Mouse (Mus musculus) embryo, embryonic 9.5 days (tissue): Measurements from ENCODE around the gene Tmem54.
A peak's percentile ranks its signal among the peaks of the same experiment; 100 is the strongest.

ENCODE experiments used
- DNase-seq: peaks from one replicate; pipeline ENCODE4 v3.0.0-alpha.2; 2017; ENCODE audit errors: extremely low spot score

Gene Tmem54

DNA sequence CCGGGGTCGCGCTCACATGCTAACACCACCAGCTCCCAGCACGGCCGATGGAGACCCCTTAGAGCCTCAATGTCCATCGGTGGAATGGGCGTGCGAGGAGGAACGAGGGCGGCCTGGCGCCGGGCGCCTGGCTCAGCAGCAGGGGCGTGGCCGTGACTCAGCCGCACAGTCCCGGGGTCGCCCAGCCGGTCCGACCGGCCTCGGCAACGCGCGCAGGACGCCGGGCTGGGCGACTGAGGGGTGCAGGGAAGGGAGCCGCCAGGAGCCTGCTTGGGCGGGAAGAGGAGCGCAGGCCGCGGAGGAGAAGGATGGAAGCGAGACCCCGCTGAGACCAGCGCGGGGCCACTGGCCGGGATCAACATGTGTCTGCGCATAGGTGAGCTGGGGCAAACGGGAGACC, at the start of gene Tmem54:
Gene Tmem54 (plus strand): TSS at position 193 of the 400 bp plus-strand sequence.
- DNase-seq, result peak; percentile 28

DNA sequence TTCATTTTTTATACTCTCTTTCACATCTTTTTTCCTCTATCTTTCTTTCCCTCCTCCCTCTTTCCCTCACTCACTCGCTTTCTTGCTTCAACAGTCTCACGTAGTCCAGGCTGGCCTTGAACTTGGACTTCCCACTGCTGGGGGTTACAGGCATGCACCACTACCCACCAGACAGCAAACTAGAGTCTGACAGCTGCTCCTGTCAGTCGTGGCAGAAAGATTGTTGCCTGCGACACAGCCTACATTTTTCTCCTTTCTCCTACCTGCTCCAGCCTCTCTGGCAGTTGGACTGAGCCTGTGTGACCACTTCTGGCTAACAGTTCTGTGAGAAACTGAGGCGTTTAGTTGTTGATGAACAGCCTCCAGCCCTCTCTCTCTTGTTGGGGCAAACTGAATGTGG, 49.8 kb upstream of the Tmem54 start:
- no peak for DNase-seq

DNA sequence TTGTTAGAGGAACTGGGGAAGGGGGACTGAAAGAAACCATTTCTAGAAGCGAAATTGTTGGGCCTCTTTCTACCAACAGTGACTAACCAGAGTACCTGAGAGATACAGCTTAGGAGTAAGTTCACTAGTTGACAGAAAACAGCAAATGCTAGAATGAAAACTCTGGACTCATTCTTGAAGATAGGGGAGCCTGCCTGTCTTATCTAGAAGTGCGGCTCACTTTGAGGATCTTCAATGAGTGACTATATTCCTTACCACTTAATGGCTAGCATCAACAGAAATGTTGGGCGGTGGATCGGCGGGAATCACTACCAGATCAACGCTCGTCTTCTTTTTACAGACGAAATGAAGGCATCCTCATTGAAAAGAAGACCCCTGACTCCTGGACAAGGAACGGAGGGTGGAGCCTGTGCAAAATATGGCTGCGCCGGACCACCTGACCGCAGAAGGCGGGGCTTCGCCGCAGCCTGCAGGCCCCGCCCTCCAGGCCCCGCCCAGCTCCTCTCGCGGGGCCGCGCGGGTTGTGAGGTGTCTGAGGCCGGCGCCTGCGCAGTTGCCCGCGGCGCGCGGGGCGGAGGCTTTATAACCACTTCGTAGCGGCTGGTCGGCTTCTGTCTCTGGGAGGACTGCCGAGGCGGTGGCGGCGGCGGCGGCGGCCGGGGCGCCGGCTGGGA, 47.7 kb upstream of the Tmem54 start:
- peak; percentile 97 for DNase-seq

DNA sequence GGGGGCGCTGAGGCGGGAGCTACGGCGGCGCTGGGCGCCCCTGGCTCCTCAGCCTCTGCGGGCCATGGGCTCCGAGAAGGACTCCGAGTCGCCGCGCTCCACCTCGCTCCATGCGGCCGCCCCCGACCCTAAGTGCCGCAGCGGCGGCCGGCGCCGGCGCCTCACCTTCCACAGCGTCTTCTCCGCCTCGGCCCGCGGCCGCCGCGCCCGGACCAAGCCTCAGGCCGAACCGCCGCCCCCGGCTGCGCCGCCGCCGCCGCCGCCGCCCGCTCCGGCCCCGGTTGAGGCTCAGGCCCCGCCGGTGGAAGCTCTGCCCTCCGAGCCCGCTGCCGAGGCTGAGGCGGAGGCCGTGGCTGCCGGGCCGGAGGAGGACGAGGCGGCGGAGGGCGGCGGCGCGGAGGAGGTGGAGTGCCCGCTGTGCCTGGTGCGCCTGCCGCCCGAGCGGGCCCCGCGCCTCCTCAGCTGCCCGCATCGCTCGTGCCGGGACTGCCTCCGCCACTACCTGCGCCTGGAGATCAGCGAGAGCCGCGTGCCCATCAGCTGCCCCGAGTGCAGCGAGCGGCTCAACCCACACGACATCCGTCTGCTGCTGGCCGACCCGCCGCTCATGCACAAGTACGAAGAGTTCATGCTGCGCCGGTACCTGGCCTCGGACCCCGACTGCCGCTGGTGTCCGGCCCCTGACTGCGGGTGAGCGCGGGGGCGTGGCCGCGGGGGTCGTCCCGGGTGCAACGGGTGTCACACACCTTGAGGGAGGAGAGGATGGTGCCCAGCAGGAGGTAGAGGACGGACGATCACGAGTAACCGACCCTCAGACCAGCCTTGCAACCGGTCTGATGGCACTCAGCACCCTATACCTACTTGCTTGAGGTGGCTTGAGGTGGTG, 46.9 kb upstream of the Tmem54 start, which contains the start of gene Rnf19b:
Gene Rnf19b (plus strand): TSS at position 65 of the 886 bp plus-strand sequence.
- peak; percentile 58 for DNase-seq

DNA sequence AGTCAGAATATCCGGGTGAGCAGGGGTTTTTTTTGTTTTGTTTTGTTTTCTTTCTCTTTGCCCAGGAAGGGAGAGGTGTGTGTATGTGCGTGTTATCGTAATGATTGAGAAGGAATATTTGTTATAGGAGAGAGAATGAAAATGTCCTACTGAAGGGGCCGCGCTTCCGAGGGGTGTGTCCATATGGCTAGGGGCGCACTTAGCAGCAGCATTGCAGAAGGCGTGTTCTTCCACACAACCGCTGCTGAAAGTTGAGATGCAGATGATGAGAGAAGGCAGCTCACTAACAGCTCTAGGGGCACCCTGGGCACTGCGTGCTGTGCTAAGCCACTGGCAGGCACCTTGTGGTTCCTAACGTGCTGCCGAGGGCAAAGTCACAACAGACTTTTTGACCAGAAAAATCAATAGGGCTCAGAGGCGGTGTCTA, 46.2 kb upstream of the Tmem54 start:
- DNase-seq, result peak; percentile 29

DNA sequence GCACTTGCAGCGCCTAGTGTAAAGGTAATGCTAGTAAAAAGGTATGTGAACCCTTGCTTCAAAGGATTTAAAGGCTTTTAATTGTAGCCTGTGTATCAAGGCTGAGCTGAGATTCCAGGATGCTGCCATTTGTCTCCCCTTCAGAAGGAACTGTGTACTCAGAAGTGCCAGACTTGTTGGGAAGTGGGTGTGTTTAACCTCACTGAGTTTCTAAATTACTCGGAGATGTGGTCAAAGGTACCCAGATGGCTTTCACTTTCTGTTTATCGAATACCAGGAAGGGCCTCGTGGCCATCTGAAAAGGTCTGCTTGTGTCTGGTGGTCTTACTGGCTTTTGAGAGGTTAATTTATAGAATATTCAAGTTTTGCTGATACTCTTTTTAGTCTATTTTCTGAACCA, 45.4 kb upstream of the Tmem54 start:
- DNase-seq, result no peak

DNA sequence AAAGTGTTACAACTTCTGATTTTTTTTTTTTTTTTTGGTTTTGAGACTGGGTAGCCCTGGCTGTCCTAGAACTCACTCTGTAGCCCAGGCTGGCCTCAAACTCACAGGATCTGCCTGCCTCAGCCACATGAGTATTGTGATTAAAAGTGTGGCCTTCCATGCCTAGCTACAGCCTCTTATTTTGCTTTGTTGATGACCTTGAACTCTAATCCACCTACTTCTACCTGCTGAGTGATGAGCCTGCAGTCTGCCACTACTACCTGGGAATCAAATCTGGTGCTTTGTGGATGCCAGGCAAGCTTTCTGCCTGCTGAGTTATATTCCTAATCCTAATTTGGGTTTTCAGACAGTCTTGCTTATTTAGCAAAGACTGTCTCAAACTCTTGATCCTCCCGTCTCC, 43.9 kb upstream of the Tmem54 start:
- DNase-seq, result no peak

GRCm38 (mm10) chr4:129062281-129063075, 42.9 kb upstream of the Tmem54 start:
- no peak for DNase-seq

DNA sequence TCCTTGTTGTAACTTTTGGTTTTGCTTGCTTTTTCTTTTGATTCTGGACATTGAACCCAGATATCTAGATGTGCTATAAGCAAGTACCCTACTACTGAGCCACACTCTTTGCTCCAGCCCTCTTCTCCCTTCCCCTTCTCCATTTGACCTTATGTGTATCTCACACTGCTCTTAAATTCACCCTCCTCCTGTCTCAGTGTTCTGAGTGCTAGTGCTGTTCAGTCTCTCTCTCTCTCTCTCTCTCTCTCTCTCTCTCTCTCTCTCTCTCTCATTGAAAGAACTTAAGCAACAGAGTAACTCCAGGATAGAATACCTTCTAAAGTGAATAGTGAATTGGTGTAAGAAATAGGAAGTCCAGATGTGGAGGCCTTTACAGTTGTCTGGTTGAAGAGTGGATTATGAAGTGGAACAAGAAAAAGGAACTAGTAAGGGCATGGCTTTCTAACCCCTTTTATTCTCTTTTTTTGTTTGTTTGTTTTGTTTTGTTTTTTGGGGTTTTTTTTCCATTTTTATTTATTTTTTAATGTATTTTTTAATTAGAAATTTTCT, 39.6 kb upstream of the Tmem54 start:
- DNase-seq, result no peak

GRCm38 (mm10) chr4:129067638-129068415, 37.5 kb upstream of the Tmem54 start:
- no peak for DNase-seq

- DNase-seq, result no peak
Measured at GRCm38 (mm10) chr4:129068848-129069247, 36.5 kb upstream of the Tmem54 start.

GRCm38 (mm10) chr4:129079126-129079525, 26.2 kb upstream of the Tmem54 start:
- no peak for DNase-seq

GRCm38 (mm10) chr4:129081041-129081440, 24.3 kb upstream of the Tmem54 start:
- DNase-seq, result no peak

- no peak for DNase-seq
Measured at GRCm38 (mm10) chr4:129081512-129081911, 23.8 kb upstream of the Tmem54 start.

DNA sequence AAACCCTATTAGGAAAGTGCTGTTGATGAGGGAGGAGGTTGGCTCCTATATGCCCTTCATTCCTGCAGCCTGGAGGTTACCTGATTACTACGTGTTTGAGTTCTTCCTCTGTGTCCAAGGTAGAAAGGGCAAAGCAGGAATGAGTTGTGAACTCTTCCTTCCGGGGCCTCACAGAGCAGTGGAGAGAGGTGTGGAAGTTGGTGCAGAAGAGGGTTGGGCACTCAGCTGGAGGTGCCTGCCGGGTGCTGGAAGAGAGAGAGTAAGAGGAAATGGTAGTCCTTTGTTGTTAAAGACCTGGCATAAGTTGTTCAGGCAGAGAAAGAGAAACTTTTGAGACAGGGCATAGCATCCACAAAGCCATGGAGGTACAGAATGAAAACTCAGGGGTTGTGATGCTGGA, 23.4 kb upstream of the Tmem54 start:
- no peak for DNase-seq

DNA sequence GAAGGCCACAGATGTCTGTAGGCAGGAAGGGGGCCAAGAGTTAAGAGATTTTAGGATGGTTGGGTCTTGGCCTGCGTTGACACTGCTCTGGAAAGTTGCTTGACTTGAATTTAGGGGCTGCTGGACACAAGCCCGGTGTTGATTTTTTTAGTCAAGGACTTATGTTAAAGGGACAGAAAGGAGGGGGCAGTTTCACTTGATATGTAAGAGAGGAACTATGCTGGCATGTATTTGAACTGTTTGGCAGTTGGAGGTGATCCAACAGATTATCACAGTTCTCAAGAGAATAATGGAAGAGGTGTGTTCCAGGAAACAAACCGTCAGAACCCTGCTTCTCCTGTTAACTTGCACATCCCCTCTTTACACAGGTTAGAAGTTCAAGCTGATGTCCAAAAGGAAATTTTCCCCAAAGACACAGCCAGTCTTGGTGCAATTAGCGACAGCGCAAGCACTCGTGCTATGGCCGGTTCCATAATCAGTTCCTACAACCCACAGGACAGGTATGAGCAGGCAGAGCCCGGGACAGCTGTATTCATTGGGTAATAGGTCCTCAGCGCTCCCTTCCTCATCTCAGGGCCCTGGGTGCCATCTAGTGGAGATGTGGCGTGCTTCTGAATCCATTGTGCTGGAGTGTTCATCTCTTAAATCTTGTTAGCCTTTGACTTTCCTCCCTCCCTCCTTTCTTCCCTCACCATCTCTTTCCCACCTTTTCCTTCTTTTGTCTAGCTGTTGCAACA, 22.8 kb upstream of the Tmem54 start:
- DNase-seq, result peak; percentile 69

DNA sequence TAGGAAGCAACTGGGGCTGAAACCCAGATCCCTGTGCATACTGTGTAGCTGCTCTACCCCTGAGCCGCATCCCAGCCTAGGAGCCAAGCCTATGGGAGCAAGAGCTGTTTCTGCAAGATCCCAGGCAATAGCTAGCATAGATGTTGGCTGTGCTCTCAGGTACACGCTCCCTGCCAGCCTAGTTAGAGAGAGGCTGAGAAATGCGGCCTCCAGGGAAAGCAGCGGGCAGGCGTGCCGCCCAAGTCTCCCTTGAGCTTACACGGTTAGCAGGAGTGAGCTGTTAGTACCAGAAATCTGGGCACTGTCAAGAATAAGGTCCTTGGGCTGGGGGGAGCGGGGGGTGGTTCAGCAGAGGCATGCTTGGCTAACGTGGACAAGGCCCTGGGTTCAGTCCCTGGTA, 20.5 kb upstream of the Tmem54 start:
- no peak for DNase-seq

DNA sequence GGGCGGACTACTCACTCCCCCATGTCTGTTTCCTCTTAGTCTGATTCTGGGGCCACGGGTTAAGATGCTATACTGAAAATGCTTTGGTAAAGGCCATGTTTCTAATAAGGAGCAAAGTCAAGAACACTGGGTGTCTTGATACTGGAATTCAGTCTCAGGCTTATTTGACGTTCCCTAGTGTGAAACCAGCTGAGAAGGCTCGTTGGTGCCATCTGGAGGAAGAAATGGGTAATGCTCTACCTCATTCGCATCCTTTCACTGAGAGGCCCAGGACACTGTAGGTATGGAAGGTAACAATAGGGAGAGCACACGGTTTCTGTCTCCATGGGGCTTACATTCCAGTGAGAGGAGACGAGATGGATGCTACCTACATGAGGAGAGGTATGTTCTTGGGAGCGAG, 19.3 kb upstream of the Tmem54 start:
- peak; percentile 61 for DNase-seq

- DNase-seq, result no peak
Measured at GRCm38 (mm10) chr4:129087850-129088249, 17.5 kb upstream of the Tmem54 start.

DNA sequence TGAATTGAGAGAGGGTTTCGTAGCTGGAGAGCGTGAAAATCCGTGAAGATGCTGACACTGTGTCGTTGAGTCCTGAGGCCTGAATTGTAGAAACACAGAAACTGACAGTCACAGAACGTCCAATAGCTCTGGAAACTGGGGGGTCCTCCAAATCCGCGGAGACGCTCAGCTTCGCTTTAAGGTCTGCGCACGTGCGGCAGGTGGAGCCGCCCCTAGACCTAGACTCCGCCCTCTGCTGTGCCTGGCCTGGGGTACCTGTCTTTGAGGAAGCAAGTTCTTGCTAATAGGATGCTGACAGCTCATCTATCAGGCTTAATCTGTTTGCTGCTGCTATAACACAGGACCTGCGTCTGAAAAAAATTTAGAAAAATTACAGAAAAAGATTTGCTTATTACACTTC, 10.1 kb upstream of the Tmem54 start:
- DNase-seq, result no peak
